Mouse (Mus musculus): ENCODE data around the gene Zxdc. TPM values are rescaled to one million over a fixed set of nuclear protein-coding genes. Genes with fewer than 3 reads are reported as not detected.

Zxdc gene
- polyA plus RNA-seq, 1 experiment from 2014 or later: 12.6 TPM

Other genes starting within 250 kb of the Zxdc start
- not detected in 2 replicates for gene Vmn1r51, start 246.9 kb upstream of the Zxdc start, polyA plus RNA-seq (2016; fragmentation: Nextera tagmentation; extraction: Ambion mirVana)
- gene Vmn1r52, start 194.7 kb upstream of the Zxdc start, polyA plus RNA-seq (2016; fragmentation: Nextera tagmentation; extraction: Ambion mirVana): not detected in 2 replicates
- not detected in 2 replicates for gene V1ra8, start 166.7 kb upstream of the Zxdc start, polyA plus RNA-seq (2016; fragmentation: Nextera tagmentation; extraction: Ambion mirVana)
- not detected in 2 replicates for gene Vmn1r53, start 145.1 kb upstream of the Zxdc start, polyA plus RNA-seq (2016; fragmentation: Nextera tagmentation; extraction: Ambion mirVana)
- gene Vmn1r54, start 123.2 kb upstream of the Zxdc start, polyA plus RNA-seq (2016; fragmentation: Nextera tagmentation; extraction: Ambion mirVana): not detected in 2 replicates
- gene BC048671, start 68.3 kb upstream of the Zxdc start, polyA plus RNA-seq (2016; fragmentation: Nextera tagmentation; extraction: Ambion mirVana): not detected in 2 replicates
- 0.22 TPM in 1 of 2 replicates, not detected in the other for gene Chst13, start 44.3 kb upstream of the Zxdc start, polyA plus RNA-seq (2016; fragmentation: Nextera tagmentation; extraction: Ambion mirVana)
- not detected in 2 replicates for gene Uroc1, start 36.2 kb upstream of the Zxdc start, polyA plus RNA-seq (2016; fragmentation: Nextera tagmentation; extraction: Ambion mirVana)
- 0.65 and 0.76 TPM in 2 replicates for gene Cfap100, start 59.3 kb downstream of the Zxdc start, polyA plus RNA-seq (2016; fragmentation: Nextera tagmentation; extraction: Ambion mirVana)
- gene Klf15, start 93.1 kb downstream of the Zxdc start, polyA plus RNA-seq (2016; fragmentation: Nextera tagmentation; extraction: Ambion mirVana): 4.5 TPM in 2 replicates
- 1.7 and 2.1 TPM in 2 replicates for gene Aldh1l1, start 116.9 kb downstream of the Zxdc start, polyA plus RNA-seq (2016; fragmentation: Nextera tagmentation; extraction: Ambion mirVana)
- 2.4 and 2.8 TPM in 2 replicates for gene Slc41a3, start 235.2 kb downstream of the Zxdc start, polyA plus RNA-seq (2016; fragmentation: Nextera tagmentation; extraction: Ambion mirVana)

Data from embryonic facial prominence, embryonic 12.5 days (tissue).